Mouse (Mus musculus) ES-Bruce4 (cell line): ENCODE measurements at regions not wholly inside any gene's neighbourhood (a gene's known extent, or its start where the extent isn't known, plus 50 kb on each side); places are given as distances from the start of the nearest gene placed in this dataset.

Experiments used
- CTCF ChIP-seq: IDR thresholded peaks from one replicate; pipeline ENCODE4 v1.8.1; 2011; ENCODE audit warnings: low read depth, low read length
- POLR2A ChIP-seq: IDR thresholded peaks from one replicate; pipeline ENCODE4 v1.8.1; 2011; ENCODE audit warnings: low read length; ENCODE audit not compliant: insufficient read depth

DNA sequence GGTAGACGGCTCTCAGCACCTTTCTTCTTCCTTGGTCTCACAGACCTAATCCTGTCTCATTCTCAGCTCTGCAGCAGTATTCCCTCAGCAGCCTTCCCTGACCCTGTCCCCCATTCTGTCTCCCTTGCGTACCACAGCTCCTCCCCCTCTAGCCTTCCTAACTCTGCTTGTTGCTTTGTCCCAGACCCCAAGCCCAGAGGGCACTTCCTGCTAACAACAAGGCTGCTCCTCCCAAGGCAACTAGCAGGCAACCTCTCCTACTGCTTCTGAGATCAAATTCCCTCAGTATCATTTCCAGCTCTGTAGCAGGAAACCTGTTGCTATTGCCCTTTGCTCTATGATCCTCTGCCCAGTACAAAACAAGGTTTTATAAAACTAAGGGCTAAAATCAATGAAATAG lies 127.6 kb downstream of the Gnat3 start:
- no peak for TF ChIP-seq POLR2A
- no peak for TF ChIP-seq CTCF
